Mouse (Mus musculus): ENCODE results near the gene Lemd1.

GRCm38 (mm10) chr1:132150817-132151601, 40.2 kb upstream of the Lemd1 start:
- TF ChIP-seq CTCF (IDR thresholded peaks at IDR 0.05) (no peak), POLR2A (IDR thresholded peaks at IDR 0.05; ENCODE audit: insufficient read depth, low read depth, low read length) (no peak)
